Mouse (Mus musculus): ENCODE data around the gene Mob3a. TPM values are rescaled to one million over a fixed set of nuclear protein-coding genes. Genes with fewer than 3 reads are reported as not detected.

Gene Mob3a
- polyA plus RNA-seq, 1 experiment from 2014 or later = 60.3 TPM

DNA sequence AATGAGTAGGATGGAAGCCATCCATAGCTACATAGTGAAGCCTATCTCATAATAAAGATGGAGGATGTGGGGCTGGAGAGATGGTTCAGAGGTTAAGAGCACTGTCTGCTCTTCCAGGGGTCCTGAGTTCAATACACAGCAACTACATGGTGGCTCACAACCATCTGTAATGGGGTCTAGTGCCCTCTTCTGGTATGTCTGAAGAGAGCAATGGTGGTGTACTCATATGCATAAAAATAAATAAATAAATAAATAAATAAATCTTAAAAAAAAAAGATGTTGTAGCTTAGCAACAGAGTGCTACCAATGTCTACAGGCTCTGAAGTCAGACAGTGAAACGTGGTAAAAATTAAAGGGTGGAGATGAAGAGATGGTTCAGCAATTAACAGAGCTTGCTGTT is 36.9 kb upstream of the Mob3a start:
- H3K4me3 ChIP-seq (ENCODE audit: low read depth, low read length) = no peak overlapping the region
- WGBS = 73% methylated on average over 1 of the region's 1 CpGs
- no peaks in the 10 kb centered on the region for H3K9me3 ChIP-seq (ENCODE audit: control insufficient read depth, low read length)
- peaks cover 16% of the 10 kb centered on the region for H3K4me1 ChIP-seq (ENCODE audit: control insufficient read depth, insufficient read depth, low read length)
- no peak overlapping the region for H3K4me2 ChIP-seq (ENCODE audit: low read depth)
- H3K36me3 ChIP-seq (ENCODE audit: control insufficient read depth, insufficient read depth, low read length) = peaks cover 4% of the 10 kb centered on the region; the same call in 1 of the 2 replicates
- H3K27me3 ChIP-seq (ENCODE audit: control insufficient read depth, insufficient read depth, low read length) = no peaks in the 10 kb centered on the region
- no peak overlapping the region for H3K9ac ChIP-seq (ENCODE audit: low read length)
- H3K27ac ChIP-seq (ENCODE audit: low read depth, low read length) = no peak overlapping the region
- ATAC-seq (ENCODE audit: insufficient read depth, low FRiP score, low TSS enrichment) (no peak), DNase-seq (ENCODE audit: low spot score) (no peak)

- ATAC-seq (ENCODE audit: insufficient read depth, low FRiP score, low TSS enrichment) = no peak
- no peak overlapping the region for H3K9ac ChIP-seq (ENCODE audit: low read length)
Observed at GRCm38 (mm10) chr10:80736731-80737130, 35.0 kb upstream of the Mob3a start.

DNA sequence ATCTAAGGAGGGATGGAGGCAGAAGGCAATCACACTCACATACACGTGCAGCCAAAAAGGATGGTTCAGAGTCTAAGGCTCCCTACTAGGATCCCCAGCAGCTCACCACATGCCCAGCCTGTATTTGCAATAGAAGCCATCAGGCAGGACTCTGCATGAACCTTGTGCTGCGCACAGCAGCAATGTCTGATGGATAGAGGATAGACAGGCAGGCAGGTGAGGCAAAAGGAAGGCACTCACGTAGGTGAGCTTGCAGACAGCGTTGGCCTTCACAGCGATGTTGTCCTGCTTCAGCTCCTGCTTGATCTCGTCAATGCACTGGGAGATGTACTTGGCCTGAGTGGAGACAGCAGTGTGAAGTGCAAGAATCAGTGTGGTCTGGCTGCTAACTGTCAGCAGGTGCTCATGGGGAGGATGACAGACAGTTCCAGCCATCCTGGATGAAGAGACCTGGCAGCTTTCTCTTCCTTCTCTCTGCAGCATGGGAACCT is 30.9 kb upstream of the Mob3a start:
- no peak for ATAC-seq (ENCODE audit: insufficient read depth, low FRiP score, low TSS enrichment)
- Histone ChIP-seq H3K36me3 (ENCODE audit: control insufficient read depth, insufficient read depth, low read length) (peaks cover 31% of the 10 kb centered on the region), H3K9ac (ENCODE audit: low read length) (no peak overlapping the region), H3K27me3 (ENCODE audit: control insufficient read depth, insufficient read depth, low read length) (no peaks in the 10 kb centered on the region), H3K4me1 (ENCODE audit: control insufficient read depth, insufficient read depth, low read length) (no peaks in the 10 kb centered on the region), H3K4me2 (ENCODE audit: low read depth) (no peak overlapping the region), H3K9me3 (ENCODE audit: control insufficient read depth, low read length) (no peaks in the 10 kb centered on the region), H3K4me3 (ENCODE audit: low read depth, low read length) (no peak overlapping the region), H3K27ac (ENCODE audit: low read depth, low read length) (no peak overlapping the region)
- no peak for DNase-seq (ENCODE audit: low spot score)
- WGBS = 94% methylated on average over 6 of the region's 6 CpGs

More at GRCm38 (mm10) chr10:80736731-80737130, 35.0 kb upstream of the Mob3a start:
- Histone ChIP-seq H3K9me3 (ENCODE audit: control insufficient read depth, low read length) (no peaks in the 10 kb centered on the region), H3K4me1 (ENCODE audit: control insufficient read depth, insufficient read depth, low read length) (peaks cover 13% of the 10 kb centered on the region), H3K4me3 (ENCODE audit: low read depth, low read length) (no peak overlapping the region), H3K4me2 (ENCODE audit: low read depth) (no peak overlapping the region), H3K27me3 (ENCODE audit: control insufficient read depth, insufficient read depth, low read length) (no peaks in the 10 kb centered on the region), H3K27ac (ENCODE audit: low read depth, low read length) (no peak overlapping the region), H3K36me3 (ENCODE audit: control insufficient read depth, insufficient read depth, low read length) (peaks cover 10% of the 10 kb centered on the region)
- 80% methylated on average over 5 of the region's 5 CpGs for WGBS
- no peak for DNase-seq (ENCODE audit: low spot score)

DNA sequence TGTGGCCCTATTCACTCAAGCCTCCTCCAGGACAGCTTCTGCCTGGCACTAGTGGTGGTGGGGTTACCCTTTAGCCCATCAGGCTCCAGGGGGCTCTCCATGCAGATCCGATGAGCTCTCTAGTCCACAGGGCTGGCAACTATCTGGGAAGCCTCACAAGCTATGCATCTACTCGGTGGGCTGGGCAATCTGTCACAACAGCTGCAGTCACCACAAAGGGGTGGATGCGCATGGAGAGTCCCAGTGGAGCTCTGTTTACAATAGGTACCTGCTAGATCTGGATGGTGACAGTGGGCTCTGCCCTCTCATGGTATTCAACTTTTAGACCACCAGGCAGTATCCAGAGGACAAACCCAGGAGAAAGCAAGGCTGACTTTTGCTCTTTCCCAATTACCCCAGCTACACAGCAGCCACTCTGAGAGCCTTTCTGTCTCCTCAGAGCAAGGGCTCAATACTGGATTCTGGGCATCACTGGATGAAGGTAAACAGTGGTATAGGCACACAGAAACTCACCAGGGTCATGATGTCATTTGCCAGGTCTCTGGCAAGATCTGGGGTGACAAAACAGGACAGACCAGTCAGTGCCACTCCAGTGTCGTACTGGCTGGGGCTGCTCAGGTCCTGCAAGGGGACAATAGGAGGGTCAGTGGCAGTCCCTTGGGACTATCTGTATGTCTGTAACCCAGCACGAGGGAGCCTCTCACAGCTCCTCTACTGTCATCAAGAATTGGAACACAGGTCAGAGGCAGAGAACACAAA is 25.8 kb upstream of the Mob3a start:
- no peak for DNase-seq (ENCODE audit: low spot score)
- Histone ChIP-seq H3K9me3 (ENCODE audit: control insufficient read depth, low read length) (no peaks in the 10 kb centered on the region), H3K4me2 (ENCODE audit: low read depth) (peak overlapping the region; percentile 7; the same call in 1 of the 2 replicates), H3K9ac (ENCODE audit: low read length) (no peak overlapping the region), H3K4me3 (ENCODE audit: low read depth, low read length) (no peak overlapping the region), H3K4me1 (ENCODE audit: control insufficient read depth, insufficient read depth, low read length) (no peaks in the 10 kb centered on the region), H3K36me3 (ENCODE audit: control insufficient read depth, insufficient read depth, low read length) (peaks cover 46% of the 10 kb centered on the region), H3K27me3 (ENCODE audit: control insufficient read depth, insufficient read depth, low read length) (no peaks in the 10 kb centered on the region), H3K27ac (ENCODE audit: low read depth, low read length) (no peak overlapping the region)
- ATAC-seq (ENCODE audit: insufficient read depth, low FRiP score, low TSS enrichment) = no peak
- 84% methylated on average over 5 of the region's 5 CpGs for WGBS

DNA sequence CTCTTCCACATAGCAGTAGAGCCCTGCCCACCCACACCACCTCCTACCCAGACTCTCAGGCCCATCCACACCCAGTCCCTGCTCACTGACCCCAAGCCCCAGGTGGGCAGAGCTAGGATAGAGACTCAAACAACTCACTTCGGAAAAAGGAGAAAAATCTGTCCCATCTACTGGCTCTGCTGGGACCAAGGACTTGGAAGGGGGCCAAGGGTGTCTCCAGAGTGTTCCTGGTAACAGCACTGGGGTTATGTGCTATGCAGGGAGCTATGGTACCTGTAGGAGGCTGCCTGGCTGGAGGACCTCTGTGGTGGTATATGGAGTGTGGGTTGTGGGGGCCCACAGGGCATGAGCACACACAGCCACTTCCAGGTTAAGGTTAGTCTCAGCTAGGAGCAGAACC is 15.5 kb upstream of the Mob3a start:
- Histone ChIP-seq H3K36me3 (ENCODE audit: control insufficient read depth, insufficient read depth, low read length) (peaks cover 63% of the 10 kb centered on the region), H3K4me3 (ENCODE audit: low read depth, low read length) (no peak overlapping the region), H3K4me1 (ENCODE audit: control insufficient read depth, insufficient read depth, low read length) (no peaks in the 10 kb centered on the region), H3K27ac (ENCODE audit: low read depth, low read length) (no peak overlapping the region), H3K4me2 (ENCODE audit: low read depth) (no peak overlapping the region), H3K9ac (ENCODE audit: low read length) (no peak overlapping the region), H3K27me3 (ENCODE audit: control insufficient read depth, insufficient read depth, low read length) (no peaks in the 10 kb centered on the region), H3K9me3 (ENCODE audit: control insufficient read depth, low read length) (no peaks in the 10 kb centered on the region)
- 100% methylated on average over 1 of the region's 1 CpGs for WGBS
- no peak for DNase-seq (ENCODE audit: low spot score)
- no peak for ATAC-seq (ENCODE audit: insufficient read depth, low FRiP score, low TSS enrichment)

- no peak for ATAC-seq (ENCODE audit: insufficient read depth, low FRiP score, low TSS enrichment)
- DNase-seq (ENCODE audit: low spot score) = no peak
- Histone ChIP-seq H3K4me2 (ENCODE audit: low read depth) (no peak overlapping the region), H3K9ac (ENCODE audit: low read length) (no peak overlapping the region), H3K4me3 (ENCODE audit: low read depth, low read length) (no peak overlapping the region), H3K36me3 (ENCODE audit: control insufficient read depth, insufficient read depth, low read length) (peaks cover 58% of the 10 kb centered on the region), H3K27ac (ENCODE audit: low read depth, low read length) (no peak overlapping the region), H3K27me3 (ENCODE audit: control insufficient read depth, insufficient read depth, low read length) (no peaks in the 10 kb centered on the region), H3K9me3 (ENCODE audit: control insufficient read depth, low read length) (no peaks in the 10 kb centered on the region), H3K4me1 (ENCODE audit: control insufficient read depth, insufficient read depth, low read length) (no peaks in the 10 kb centered on the region)
- 91% methylated on average over 3 of the region's 3 CpGs for WGBS
Observed at GRCm38 (mm10) chr10:80710834-80711233, 9.1 kb upstream of the Mob3a start.

DNA sequence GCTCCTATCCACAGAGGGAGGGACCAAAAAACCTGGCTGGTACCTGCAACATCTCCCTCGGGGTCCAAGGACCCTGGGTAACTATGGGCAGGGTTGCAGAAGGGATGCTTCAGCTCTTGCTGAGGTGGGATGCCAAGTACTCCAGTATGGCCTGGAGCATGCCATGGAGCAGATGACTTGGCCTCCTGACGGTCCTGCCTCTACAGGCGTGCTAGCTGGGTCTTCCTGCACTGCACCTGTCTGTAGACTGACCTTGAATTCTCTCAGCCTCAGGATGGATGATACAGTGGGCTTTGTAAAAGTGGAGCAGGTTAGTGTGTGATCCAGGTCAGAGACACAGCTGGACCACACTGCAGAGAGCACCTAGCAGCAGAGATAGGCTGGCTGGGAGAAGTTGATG is 3.7 kb upstream of the Mob3a start:
- Histone ChIP-seq H3K9ac (ENCODE audit: low read length) (no peak overlapping the region), H3K4me1 (ENCODE audit: control insufficient read depth, insufficient read depth, low read length) (peaks cover 11% of the 10 kb centered on the region)
- WGBS = 79% methylated on average over 3 of the region's 3 CpGs

DNA sequence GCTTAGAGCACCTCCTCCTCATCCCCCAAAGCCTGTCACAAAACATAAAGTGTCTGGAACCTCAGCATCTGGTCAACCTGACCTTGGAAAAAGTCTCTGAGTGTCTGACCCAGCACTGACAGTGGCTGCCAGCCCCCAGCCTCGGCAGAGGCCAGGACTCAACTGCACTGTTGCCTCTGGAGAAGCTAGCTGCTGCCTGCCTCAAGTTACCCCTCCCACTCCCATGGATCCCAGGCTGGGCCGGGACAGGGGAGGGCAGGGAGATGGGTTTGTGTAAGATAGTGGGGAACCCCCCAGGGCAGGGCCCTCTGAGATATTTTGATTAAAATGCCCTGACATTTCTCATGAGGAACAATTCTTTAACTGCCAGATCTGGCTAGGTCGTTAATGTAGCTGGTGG is 3.3 kb upstream of the Mob3a start:
- Histone ChIP-seq H3K4me3 (ENCODE audit: low read depth, low read length) (no peak overlapping the region), H3K9me3 (ENCODE audit: control insufficient read depth, low read length) (no peaks in the 10 kb centered on the region), H3K27ac (ENCODE audit: low read depth, low read length) (no peak overlapping the region), H3K4me2 (ENCODE audit: low read depth) (no peak overlapping the region), H3K27me3 (ENCODE audit: control insufficient read depth, insufficient read depth, low read length) (no peaks in the 10 kb centered on the region), H3K9ac (ENCODE audit: low read length) (no peak overlapping the region), H3K4me1 (ENCODE audit: control insufficient read depth, insufficient read depth, low read length) (peaks cover 11% of the 10 kb centered on the region), H3K36me3 (ENCODE audit: control insufficient read depth, insufficient read depth, low read length) (peaks cover 29% of the 10 kb centered on the region)
- DNase-seq (ENCODE audit: low spot score) (no peak), ATAC-seq (ENCODE audit: insufficient read depth, low FRiP score, low TSS enrichment) (no peak)
- 70% methylated on average over 3 of the region's 3 CpGs for WGBS

More for the DNA sequence above, 3.7 kb upstream of the Mob3a start:
- Histone ChIP-seq H3K4me3 (ENCODE audit: low read depth, low read length) (no peak overlapping the region), H3K9me3 (ENCODE audit: control insufficient read depth, low read length) (no peaks in the 10 kb centered on the region), H3K27me3 (ENCODE audit: control insufficient read depth, insufficient read depth, low read length) (no peaks in the 10 kb centered on the region), H3K36me3 (ENCODE audit: control insufficient read depth, insufficient read depth, low read length) (peaks cover 33% of the 10 kb centered on the region), H3K27ac (ENCODE audit: low read depth, low read length) (no peak overlapping the region), H3K4me2 (ENCODE audit: low read depth) (no peak overlapping the region)
- ATAC-seq (ENCODE audit: insufficient read depth, low FRiP score, low TSS enrichment) = no peak
- DNase-seq (ENCODE audit: low spot score) = no peak

GRCm38 (mm10) chr10:80704418-80704817 is 2.6 kb upstream of the Mob3a start:
- no peak overlapping the region for H3K27ac ChIP-seq (ENCODE audit: low read depth, low read length)
- H3K9ac ChIP-seq (ENCODE audit: low read length) = no peak overlapping the region
- H3K4me1 ChIP-seq (ENCODE audit: control insufficient read depth, insufficient read depth, low read length) = peaks cover 11% of the 10 kb centered on the region
- ATAC-seq (ENCODE audit: insufficient read depth, low FRiP score, low TSS enrichment) (no peak), DNase-seq (ENCODE audit: low spot score) (no peak)
- H3K36me3 ChIP-seq (ENCODE audit: control insufficient read depth, insufficient read depth, low read length) = peaks cover 23% of the 10 kb centered on the region
- no peak overlapping the region for H3K4me3 ChIP-seq (ENCODE audit: low read depth, low read length)
- no peaks in the 10 kb centered on the region for H3K27me3 ChIP-seq (ENCODE audit: control insufficient read depth, insufficient read depth, low read length)
- WGBS = 89% methylated on average over 5 of the region's 5 CpGs
- H3K9me3 ChIP-seq (ENCODE audit: control insufficient read depth, low read length) = no peaks in the 10 kb centered on the region
- H3K4me2 ChIP-seq (ENCODE audit: low read depth) = no peak overlapping the region
